Mouse (Mus musculus) liver, embryonic 16.5 days (tissue): Measurements from ENCODE around the gene Cdkl4. TPM values are rescaled to one million over a fixed set of nuclear protein-coding genes. Genes with fewer than 3 reads are reported as not detected.
"Not testable (repeated sequence)": the region's sequence is repeated elsewhere in the genome, so short reads cannot be mapped to it uniquely, and the experiment has no call there.

Experiments
- ATAC-seq: fragments of 200-750 bp; cut with Nextera tagmentation; 2 replicates; pipeline ENCODE4 v1.8.0; 2017; ENCODE audit warnings: low read depth, mild to moderate bottlenecking, moderate number of reproducible peaks, moderate library complexity
- H3K27ac ChIP-seq: fragments of 300-500 bp; sonication (generic); 2 replicates; pipeline ENCODE4 v1.5.1; 2014; ENCODE audit warnings: mild to moderate bottlenecking, low read length
- H3K27me3 ChIP-seq: fragments of 300-500 bp; sonication (generic); 2 replicates; pipeline ENCODE4 v1.6.1; 2014; ENCODE audit warnings: low read depth, low read length, mixed read lengths; ENCODE audit not compliant: control insufficient read depth, insufficient read depth
- H3K36me3 ChIP-seq: fragments of 300-500 bp; sonication (generic); 2 replicates; pipeline ENCODE4 v1.6.1; 2014; ENCODE audit warnings: mild to moderate bottlenecking; ENCODE audit not compliant: control insufficient read depth, insufficient read depth
- H3K4me1 ChIP-seq: fragments of 300-500 bp; sonication (generic); 2 replicates; pipeline ENCODE4 v1.6.1; 2014; ENCODE audit warnings: low read depth, low read length, mixed read lengths; ENCODE audit not compliant: control insufficient read depth
- H3K4me2 ChIP-seq: fragments of 300-500 bp; sonication (generic); 2 replicates; pipeline ENCODE4 v1.6.1; 2014; ENCODE audit warnings: low read depth, low read length, mixed read lengths
- H3K4me3 ChIP-seq: fragments of 300-500 bp; sonication (generic); 2 replicates; pipeline ENCODE4 v1.5.1; 2014; ENCODE audit warnings: low read depth, mild to moderate bottlenecking, low read length
- H3K9ac ChIP-seq: fragments of 300-500 bp; sonication (generic); 2 replicates; pipeline ENCODE4 v1.6.1; 2014; ENCODE audit warnings: low read depth, low read length
- H3K9me3 ChIP-seq: fragments of 300-500 bp; sonication (generic); replicated peaks from 2 replicates; pipeline ENCODE4 v1.6.1; 2016; ENCODE audit warnings: low read length; ENCODE audit not compliant: control insufficient read depth
- WGBS: fragments of 180-500 bp; shearing (Covaris S2); extraction: QIAGEN DNeasy Blood & Tissue Kit; methylation state at CpG from one replicate; pipeline ENCODE4 v1.1.7; 2014; ENCODE audit not compliant: insufficient replicate concordance; 5-methylcytosine and 5-hydroxymethylcytosine counted together
- polyA plus RNA-seq: library from polyadenylated mRNA; unstranded; fragments of >200 nt; fragmentation: Nextera tagmentation; extraction: Ambion mirVana; gene quantifications from 2 replicates; pipeline ENCODE4 v1.2.1, GENCODE M21; 2015

Gene Cdkl4
- polyA plus RNA-seq, 1 experiment from 2014 or later = 0.14 TPM

DNA sequence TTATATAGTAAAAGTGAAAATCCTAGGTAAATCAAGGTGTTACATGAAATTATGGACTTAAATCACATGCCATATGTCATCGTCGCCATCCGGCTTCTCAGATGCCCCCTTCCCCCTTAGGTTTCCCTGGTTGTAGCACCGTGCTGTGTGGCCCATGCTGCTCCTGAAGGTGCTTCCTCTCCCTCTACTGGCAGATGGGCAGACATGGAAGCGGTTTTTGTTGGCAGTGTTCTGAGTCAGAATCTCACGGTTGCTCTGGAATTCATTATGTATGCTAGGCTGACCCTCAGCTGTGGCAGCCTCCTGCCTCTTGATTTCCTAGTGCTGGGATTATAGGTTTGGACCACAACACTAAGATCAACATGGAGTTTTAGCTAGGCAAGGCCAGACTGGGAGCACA is 40.5 kb downstream of the Cdkl4 start:
- no peak for ATAC-seq
- 58% methylated on average over 6 of the region's 6 CpGs for WGBS
- no peaks in the 10 kb centered on the region for H3K27me3 ChIP-seq
- H3K4me1 ChIP-seq = no peaks in the 10 kb centered on the region
- H3K9me3 ChIP-seq = no peaks in the 10 kb centered on the region
- H3K27ac ChIP-seq = no peak overlapping the region
- H3K4me2 ChIP-seq = no peak overlapping the region
- no peak overlapping the region for H3K4me3 ChIP-seq
- no peaks in the 10 kb centered on the region for H3K36me3 ChIP-seq
- no peak overlapping the region for H3K9ac ChIP-seq

DNA sequence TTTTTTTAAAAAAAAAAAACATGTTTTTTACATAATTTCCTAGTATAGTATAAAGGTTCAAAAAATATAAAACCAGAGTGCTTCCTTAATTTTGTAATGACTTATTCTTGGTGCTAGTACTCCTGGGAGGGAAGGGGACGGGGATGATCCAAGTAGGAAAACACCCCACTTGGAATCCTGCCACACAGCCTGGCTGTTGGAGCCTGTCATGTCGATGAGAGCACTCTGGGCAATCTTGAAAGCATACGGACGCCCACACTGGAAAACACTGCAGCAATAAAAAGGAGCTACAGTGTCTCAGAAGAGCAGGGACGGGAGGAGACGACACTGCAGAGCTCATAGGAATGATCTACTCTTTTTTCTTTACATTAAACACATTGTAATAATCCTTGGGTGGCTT is 42.0 kb downstream of the Cdkl4 start:
- H3K4me2 ChIP-seq = no peak overlapping the region
- no peak overlapping the region for H3K27ac ChIP-seq
- H3K9me3 ChIP-seq = no peaks in the 10 kb centered on the region
- H3K36me3 ChIP-seq = no peaks in the 10 kb centered on the region
- no peak overlapping the region for H3K9ac ChIP-seq
- 67% methylated on average over 6 of the region's 6 CpGs for WGBS
- ATAC-seq = no peak
- no peaks in the 10 kb centered on the region for H3K4me1 ChIP-seq
- H3K4me3 ChIP-seq = no peak overlapping the region
- no peaks in the 10 kb centered on the region for H3K27me3 ChIP-seq

- H3K4me2 ChIP-seq, H3K9me3 ChIP-seq, H3K4me1 ChIP-seq, H3K9ac ChIP-seq, H3K27ac ChIP-seq, H3K36me3 ChIP-seq, H3K27me3 ChIP-seq, H3K4me3 ChIP-seq: not testable (repeated sequence)
- 0 out of 2 replicates have a peak, but pooled peaks have one; percentile 39 for ATAC-seq
- WGBS = 47% methylated on average over 2 of the region's 2 CpGs
Observed at GRCm38 (mm10) chr17:80531351-80531750, 46.3 kb downstream of the Cdkl4 start.

DNA sequence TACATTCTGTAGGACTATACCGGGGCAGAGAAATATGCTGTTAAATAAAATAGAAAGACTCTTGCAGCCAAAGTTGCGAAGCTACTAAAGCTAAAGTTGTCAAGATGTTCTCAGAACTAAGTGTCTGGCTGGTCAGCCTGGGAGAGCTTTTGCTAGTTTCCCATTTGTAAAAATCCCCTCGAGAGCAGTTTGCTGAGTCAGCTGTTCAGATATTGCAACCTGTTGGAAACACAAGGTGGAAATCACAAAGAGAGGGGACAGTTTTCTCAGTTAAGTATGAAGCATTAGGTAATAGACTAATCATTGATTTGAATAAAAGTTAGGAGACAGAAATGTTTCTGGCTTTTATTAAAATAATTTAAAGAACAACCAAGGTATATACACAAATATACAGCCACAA is 54.4 kb downstream of the Cdkl4 start:
- no peaks in the 10 kb centered on the region for H3K4me1 ChIP-seq
- H3K27me3 ChIP-seq = no peaks in the 10 kb centered on the region
- H3K36me3 ChIP-seq = no peaks in the 10 kb centered on the region
- no peak for ATAC-seq
- 58% methylated on average over 3 of the region's 3 CpGs for WGBS
- H3K4me2 ChIP-seq = no peak overlapping the region
- no peak overlapping the region for H3K27ac ChIP-seq
- no peak overlapping the region for H3K9ac ChIP-seq
- no peaks in the 10 kb centered on the region for H3K9me3 ChIP-seq
- H3K4me3 ChIP-seq = no peak overlapping the region

- Histone ChIP-seq H3K27ac (no peak overlapping the region), H3K4me2 (no peak overlapping the region), H3K9me3 (no peaks in the 10 kb centered on the region), H3K4me1 (no peaks in the 10 kb centered on the region), H3K27me3 (no peaks in the 10 kb centered on the region), H3K9ac (no peak overlapping the region), H3K36me3 (no peaks in the 10 kb centered on the region), H3K4me3 (no peak overlapping the region)
- ATAC-seq = no peak
- 66% methylated on average over 7 of the region's 7 CpGs for WGBS
Observed at GRCm38 (mm10) chr17:80522229-80522556, 55.4 kb downstream of the Cdkl4 start.

GRCm38 (mm10) chr17:80521521-80522228 is 55.9 kb downstream of the Cdkl4 start:
- no peak for ATAC-seq
- Histone ChIP-seq H3K4me3 (no peak overlapping the region), H3K27me3 (no peaks in the 10 kb centered on the region), H3K27ac (no peak overlapping the region), H3K4me1 (no peaks in the 10 kb centered on the region), H3K36me3 (no peaks in the 10 kb centered on the region), H3K4me2 (no peak overlapping the region), H3K9me3 (no peaks in the 10 kb centered on the region), H3K9ac (no peak overlapping the region)
- 60% methylated on average over 4 of the region's 4 CpGs for WGBS

- no peak for ATAC-seq
- no peaks in the 10 kb centered on the region for H3K4me1 ChIP-seq
- H3K36me3 ChIP-seq = no peaks in the 10 kb centered on the region
- no peaks in the 10 kb centered on the region for H3K27me3 ChIP-seq
- H3K4me2 ChIP-seq = no peak overlapping the region
- H3K9me3 ChIP-seq = no peaks in the 10 kb centered on the region
- H3K4me3 ChIP-seq = no peak overlapping the region
- no peak overlapping the region for H3K9ac ChIP-seq
- 73% methylated on average over 8 of the region's 8 CpGs for WGBS
- H3K27ac ChIP-seq = no peak overlapping the region
Observed at GRCm38 (mm10) chr17:80520537-80520936, 57.1 kb downstream of the Cdkl4 start.

DNA sequence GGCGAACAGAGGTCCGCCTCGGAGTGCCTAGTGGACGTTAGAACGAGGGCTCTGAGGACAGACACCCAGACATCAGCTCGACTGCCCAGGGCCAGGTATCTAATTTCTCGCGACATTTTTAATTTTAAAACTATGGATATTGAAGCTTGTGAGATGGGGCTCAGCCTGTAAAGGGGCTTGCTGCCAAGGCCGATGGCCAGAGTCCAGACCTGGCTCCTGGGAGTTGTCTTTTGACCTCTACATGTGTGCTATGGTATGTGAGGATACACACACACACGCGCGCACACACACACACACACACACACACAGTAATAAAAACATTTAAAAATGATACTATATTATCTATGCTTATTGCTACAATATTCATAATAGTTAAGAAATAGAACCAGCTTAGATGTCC is 58.8 kb downstream of the Cdkl4 start:
- H3K36me3 ChIP-seq = no peaks in the 10 kb centered on the region
- ATAC-seq = no peak
- no peak overlapping the region for H3K9ac ChIP-seq
- no peak overlapping the region for H3K4me3 ChIP-seq
- no peaks in the 10 kb centered on the region for H3K4me1 ChIP-seq
- no peaks in the 10 kb centered on the region for H3K9me3 ChIP-seq
- H3K27ac ChIP-seq = no peak overlapping the region
- 75% methylated on average over 12 of the region's 12 CpGs for WGBS
- no peaks in the 10 kb centered on the region for H3K27me3 ChIP-seq
- H3K4me2 ChIP-seq = no peak overlapping the region

DNA sequence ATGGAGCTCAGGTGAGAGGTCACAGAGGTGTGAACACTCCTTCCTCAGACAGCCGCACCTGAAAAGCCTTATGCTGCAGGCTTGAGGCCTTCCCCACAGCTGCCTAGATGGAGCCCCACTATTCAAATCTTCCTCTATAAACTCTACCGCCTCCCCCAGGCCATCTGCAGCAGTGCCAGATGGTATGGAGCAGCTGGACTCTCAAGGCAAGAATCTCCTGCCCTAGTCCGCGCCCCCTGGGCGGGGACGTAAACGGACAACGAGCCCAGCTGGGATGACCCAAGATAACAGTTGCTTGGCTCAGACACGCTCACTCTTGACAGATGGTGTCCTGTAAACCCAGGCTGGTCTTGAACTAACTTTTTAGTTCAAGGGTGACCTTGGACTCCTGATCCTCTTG is 60.4 kb downstream of the Cdkl4 start:
- Histone ChIP-seq H3K4me2 (no peak overlapping the region), H3K27ac (no peak overlapping the region), H3K9ac (no peak overlapping the region), H3K27me3 (no peaks in the 10 kb centered on the region), H3K9me3 (no peaks in the 10 kb centered on the region), H3K4me3 (no peak overlapping the region), H3K4me1 (no peaks in the 10 kb centered on the region), H3K36me3 (no peaks in the 10 kb centered on the region)
- no peak for ATAC-seq
- WGBS = 42% methylated on average over 9 of the region's 9 CpGs
